Mouse (Mus musculus): ENCODE measurements at regions not wholly inside any gene's neighbourhood (a gene's known extent, or its start where the extent isn't known, plus 50 kb on each side); places are given as distances from the start of the nearest gene placed in this dataset.

DNA sequence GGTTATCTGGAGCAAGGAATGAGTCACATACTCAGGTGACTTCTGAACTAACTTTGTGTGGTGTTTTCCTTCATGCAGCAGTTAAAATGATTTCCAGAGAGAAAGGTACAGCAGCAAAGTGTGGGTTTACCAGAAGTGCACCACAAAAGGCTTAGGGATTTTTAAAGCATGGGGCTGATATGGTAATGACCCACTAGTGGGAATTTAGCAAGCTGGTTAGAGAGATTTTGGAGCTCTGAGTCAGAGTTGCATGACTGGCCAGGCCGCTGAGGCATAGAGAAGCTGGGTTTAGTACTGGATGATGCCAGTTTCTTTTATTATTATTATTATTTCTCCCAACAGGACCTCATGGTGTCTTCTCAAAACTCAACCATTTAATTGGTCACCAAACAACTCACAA is 3701.5 kb upstream of the Gm7489 start:
- Histone ChIP-seq H3K4me1 (replicated peaks; ENCODE audit: control insufficient read depth, insufficient read depth, low read length) (no peaks in the 10 kb centered on the region), H3K36me3 (ENCODE audit: control insufficient read depth, insufficient read depth) (no peaks in the 10 kb centered on the region), H3K27ac (ENCODE audit: low read length) (no peak overlapping the region), H3K4me2 (ENCODE audit: low read length) (no peak overlapping the region), H3K4me3 (replicated peaks; ENCODE audit: low read length) (no peak overlapping the region), H3K9ac (replicated peaks; ENCODE audit: low read depth, low read length) (no peak overlapping the region), H3K27me3 (replicated peaks; ENCODE audit: control insufficient read depth, insufficient read depth, low read length) (no peaks in the 10 kb centered on the region), H3K9me3 (ENCODE audit: control insufficient read depth, low read length) (no peaks in the 10 kb centered on the region)
- ATAC-seq, result no peak
- 92% methylated on average over 1 of the region's 1 CpGs for WGBS
